Mouse (Mus musculus) forebrain, embryonic 14.5 days (tissue): ENCODE data around the gene Snx21. TPM values are rescaled to one million over a fixed set of nuclear protein-coding genes. Genes with fewer than 3 reads are reported as not detected.

Experiments
- ATAC-seq: fragments of 200-750 bp; cut with Nextera tagmentation; 2 replicates; pipeline ENCODE4 v1.8.0; 2017; ENCODE audit warnings: mild to moderate bottlenecking, moderate library complexity
- DNase-seq: peaks from one replicate; pipeline ENCODE4 v3.0.0-alpha.2; 2015; ENCODE audit warnings: low spot score
- H3K27ac ChIP-seq: fragments of 300-500 bp; sonication (generic); 2 replicates; pipeline ENCODE4 v1.5.1; 2014; ENCODE audit warnings: low read depth, mild to moderate bottlenecking, control low read depth, low read length, moderate library complexity
- H3K27me3 ChIP-seq: fragments of 300-500 bp; sonication (generic); replicated peaks from 2 replicates; pipeline ENCODE4 v1.6.1; 2014; ENCODE audit warnings: low read length, control low read depth, mixed read lengths; ENCODE audit not compliant: control insufficient read depth, insufficient read depth
- H3K36me3 ChIP-seq: fragments of 300-500 bp; sonication (generic); 2 replicates; pipeline ENCODE4 v1.6.1; 2014; ENCODE audit warnings: low read length, control low read depth; ENCODE audit not compliant: control insufficient read depth, insufficient read depth
- H3K4me1 ChIP-seq: fragments of 300-500 bp; sonication (generic); 2 replicates; pipeline ENCODE4 v1.6.1; 2014; ENCODE audit warnings: antibody characterized with exemption, low read length, control low read depth; ENCODE audit not compliant: control insufficient read depth, insufficient read depth
- H3K4me2 ChIP-seq: fragments of 300-500 bp; sonication (generic); 2 replicates; pipeline ENCODE4 v1.6.1; 2014; ENCODE audit warnings: mild to moderate bottlenecking, control low read depth, low read length
- H3K4me3 ChIP-seq: fragments of 300-500 bp; sonication (generic); 2 replicates; pipeline ENCODE4 v1.5.1; 2014; ENCODE audit warnings: low read depth, low read length, control low read depth
- H3K9ac ChIP-seq: fragments of 300-500 bp; sonication (generic); 2 replicates; pipeline ENCODE4 v1.6.1; 2014; ENCODE audit warnings: mild to moderate bottlenecking, low read length, control low read depth, moderate library complexity
- H3K9me3 ChIP-seq: fragments of 300-500 bp; sonication (generic); replicated peaks from 2 replicates; pipeline ENCODE4 v1.6.1; 2016; ENCODE audit warnings: low read length, control low read depth, mixed read lengths; ENCODE audit not compliant: control insufficient read depth
- WGBS: fragments of 180-500 bp; shearing (Covaris S2); extraction: QIAGEN DNeasy Blood & Tissue Kit; methylation state at CpG from one replicate; pipeline ENCODE4 v1.1.7; 2014; 5-methylcytosine and 5-hydroxymethylcytosine counted together
- polyA plus RNA-seq: library from polyadenylated mRNA; unstranded; fragments of >200 nt; fragmentation: Nextera tagmentation; extraction: Ambion mirVana; gene quantifications from 2 replicates; pipeline ENCODE4 v1.2.1, GENCODE M21; 2014

The Snx21 gene
- polyA plus RNA-seq, 1 experiment from 2014 or later: 20.4 TPM

- no peak overlapping the region for H3K9ac ChIP-seq
- H3K27ac ChIP-seq: no peak overlapping the region
- no peaks in the 10 kb centered on the region for H3K27me3 ChIP-seq
- no peak overlapping the region for H3K4me2 ChIP-seq
- no peaks in the 10 kb centered on the region for H3K9me3 ChIP-seq
- DNase-seq (no peak), ATAC-seq (no peak)
- H3K4me3 ChIP-seq: no peak overlapping the region
- H3K4me1 ChIP-seq: no peaks in the 10 kb centered on the region
- peaks cover 89% of the 10 kb centered on the region for H3K36me3 ChIP-seq
- WGBS: 94% methylated on average over 2 of the region's 2 CpGs
Measured at GRCm38 (mm10) chr2:164752454-164752853, 33.2 kb upstream of the Snx21 start.

- no peaks in the 10 kb centered on the region for H3K27me3 ChIP-seq
- no peak overlapping the region for H3K4me3 ChIP-seq
- no peak overlapping the region for H3K4me2 ChIP-seq
- H3K27ac ChIP-seq: no peak overlapping the region
- no peaks in the 10 kb centered on the region for H3K9me3 ChIP-seq
- WGBS: 92% methylated on average over 11 of the region's 11 CpGs
- H3K36me3 ChIP-seq: peaks cover 91% of the 10 kb centered on the region
- ATAC-seq: no peak
- no peak for DNase-seq
- H3K4me1 ChIP-seq: no peaks in the 10 kb centered on the region
- H3K9ac ChIP-seq: no peak overlapping the region
Measured at GRCm38 (mm10) chr2:164754105-164754504, 31.5 kb upstream of the Snx21 start.

- 89% methylated on average over 2 of the region's 2 CpGs for WGBS
- Histone ChIP-seq H3K36me3 (peaks cover 97% of the 10 kb centered on the region), H3K9me3 (no peaks in the 10 kb centered on the region), H3K27ac (no peak overlapping the region), H3K27me3 (no peaks in the 10 kb centered on the region), H3K9ac (no peak overlapping the region), H3K4me2 (no peak overlapping the region), H3K4me3 (no peak overlapping the region), H3K4me1 (no peaks in the 10 kb centered on the region)
- ATAC-seq (no peak), DNase-seq (no peak)
Measured at GRCm38 (mm10) chr2:164754800-164755199, 30.8 kb upstream of the Snx21 start.

GRCm38 (mm10) chr2:164757841-164758240 is 27.8 kb upstream of the Snx21 start:
- H3K4me2 ChIP-seq: no peak overlapping the region
- H3K36me3 ChIP-seq: peaks cover 100% of the 10 kb centered on the region
- 90% methylated on average over 10 of the region's 11 CpGs for WGBS
- ATAC-seq: no peak
- no peak overlapping the region for H3K27ac ChIP-seq
- H3K27me3 ChIP-seq: no peaks in the 10 kb centered on the region
- no peak overlapping the region for H3K9ac ChIP-seq
- no peaks in the 10 kb centered on the region for H3K4me1 ChIP-seq
- no peak for DNase-seq
- no peaks in the 10 kb centered on the region for H3K9me3 ChIP-seq
- no peak overlapping the region for H3K4me3 ChIP-seq

- no peak overlapping the region for H3K4me2 ChIP-seq
- DNase-seq: no peak
- WGBS: 71% methylated on average over 1 of the region's 1 CpGs
- no peak overlapping the region for H3K9ac ChIP-seq
- H3K4me1 ChIP-seq: no peaks in the 10 kb centered on the region
- no peak overlapping the region for H3K27ac ChIP-seq
- H3K27me3 ChIP-seq: no peaks in the 10 kb centered on the region
- no peak for ATAC-seq
- H3K9me3 ChIP-seq: no peaks in the 10 kb centered on the region
- H3K36me3 ChIP-seq: peaks cover 100% of the 10 kb centered on the region
- no peak overlapping the region for H3K4me3 ChIP-seq
Measured at GRCm38 (mm10) chr2:164758692-164759091, 26.9 kb upstream of the Snx21 start.

- Histone ChIP-seq H3K9me3 (no peaks in the 10 kb centered on the region), H3K27ac (no peak overlapping the region), H3K4me3 (no peak overlapping the region), H3K4me1 (no peaks in the 10 kb centered on the region), H3K9ac (no peak overlapping the region), H3K4me2 (no peak overlapping the region), H3K36me3 (peaks cover 94% of the 10 kb centered on the region), H3K27me3 (no peaks in the 10 kb centered on the region)
- no peak for DNase-seq
- WGBS: 90% methylated on average over 4 of the region's 4 CpGs
- ATAC-seq: no peak
Measured at GRCm38 (mm10) chr2:164760059-164760833, 25.4 kb upstream of the Snx21 start.

GRCm38 (mm10) chr2:164761502-164761901 is 24.1 kb upstream of the Snx21 start:
- ATAC-seq (no peak), DNase-seq (no peak)
- H3K4me2 ChIP-seq: no peak overlapping the region

GRCm38 (mm10) chr2:164761971-164762370 is 23.7 kb upstream of the Snx21 start:
- Histone ChIP-seq H3K27me3 (no peaks in the 10 kb centered on the region), H3K4me2 (no peak overlapping the region), H3K4me1 (no peaks in the 10 kb centered on the region), H3K9ac (no peak overlapping the region), H3K36me3 (peaks cover 94% of the 10 kb centered on the region), H3K4me3 (no peak overlapping the region), H3K9me3 (no peaks in the 10 kb centered on the region), H3K27ac (no peak overlapping the region)
- DNase-seq (no peak), ATAC-seq (no peak)
- 96% methylated on average over 4 of the region's 4 CpGs for WGBS

More at GRCm38 (mm10) chr2:164761502-164761901, 24.1 kb upstream of the Snx21 start:
- Histone ChIP-seq H3K4me1 (no peaks in the 10 kb centered on the region), H3K9ac (no peak overlapping the region), H3K27me3 (no peaks in the 10 kb centered on the region), H3K9me3 (no peaks in the 10 kb centered on the region), H3K27ac (no peak overlapping the region), H3K36me3 (peaks cover 94% of the 10 kb centered on the region), H3K4me3 (no peak overlapping the region)
- WGBS: 92% methylated on average over 2 of the region's 2 CpGs

GRCm38 (mm10) chr2:164762593-164762992 is 23.0 kb upstream of the Snx21 start:
- no peaks in the 10 kb centered on the region for H3K4me1 ChIP-seq
- no peak for ATAC-seq
- no peak for DNase-seq
- no peak overlapping the region for H3K27ac ChIP-seq
- H3K9ac ChIP-seq: no peak overlapping the region
- H3K4me2 ChIP-seq: no peak overlapping the region
- no peaks in the 10 kb centered on the region for H3K27me3 ChIP-seq
- peaks cover 94% of the 10 kb centered on the region for H3K36me3 ChIP-seq
- H3K4me3 ChIP-seq: no peak overlapping the region
- no peaks in the 10 kb centered on the region for H3K9me3 ChIP-seq
- 89% methylated on average over 7 of the region's 7 CpGs for WGBS
